In genomic region chr10:61632445-61632844, GRCm38 (mm10) we compare ENCODE assay signal across 26 mouse cellular contexts. TPM values are rescaled to one million over a fixed set of nuclear protein-coding genes. Genes with fewer than 3 reads are reported as not detected.
"Had no signal": no experiment of that assay in that cellular context is flagged by ENCODE, and none has a peak within 500 bp of the region (broad histone marks: within the 10 kb centered on the region; RNA-seq: fewer than 3 reads in every experiment).

No protein-coding gene starts in this region.

- H3K9me3 ChIP-seq: heart, embryonic 13.5 days; heart, embryonic 15.5 days; hindbrain, embryonic 10.5 days; hindbrain, embryonic 12.5 days; intestine, embryonic 15.5 days; limb, embryonic 10.5 days; limb, embryonic 12.5 days; liver, embryonic 13.5 days; liver, embryonic 15.5 days had no signal

- DNase-seq: gastrocnemius, postnatal 10 days; gastrocnemius, postnatal 36 days; heart, adult 2 months; heart, postnatal 14 days; kidney, adult 18-20 months; kidney, adult 8-10 months; kidney, postnatal 10 days; kidney, postnatal 25 days; kidney, postnatal 4 days; liver; liver, embryonic 13.5 days had no signal

- H3K4me3 ChIP-seq: heart, adult 2 months; heart, embryonic 13.5 days; heart, embryonic 15.5 days; hindbrain, embryonic 10.5 days; hindbrain, embryonic 12.5 days; intestine, embryonic 15.5 days; layer of hippocampus, adult 2 months; left cerebral cortex, adult 2 months; limb, embryonic 10.5 days; limb, embryonic 12.5 days; liver, embryonic 13.5 days; liver, embryonic 15.5 days had no signal

- H3K27me3 ChIP-seq: heart, embryonic 13.5 days; heart, embryonic 15.5 days; intestine, embryonic 15.5 days; limb, embryonic 12.5 days had no signal

- H3K27ac ChIP-seq: heart, adult 2 months; heart, embryonic 13.5 days; heart, embryonic 15.5 days; hindbrain, embryonic 10.5 days; hindbrain, embryonic 12.5 days; hindbrain, embryonic 14.5 days; intestine, embryonic 15.5 days; layer of hippocampus, adult 2 months; left cerebral cortex, adult 2 months; limb, embryonic 10.5 days; limb, embryonic 12.5 days; liver, embryonic 13.5 days; liver, embryonic 15.5 days had no signal

- H3K4me1 ChIP-seq: intestine, embryonic 15.5 days; liver, embryonic 13.5 days; liver, embryonic 15.5 days had no signal

- H3K36me3 ChIP-seq: heart, embryonic 13.5 days; heart, embryonic 15.5 days; hindbrain, embryonic 10.5 days; hindbrain, embryonic 12.5 days; intestine, embryonic 15.5 days; limb, embryonic 10.5 days; limb, embryonic 12.5 days; liver, embryonic 13.5 days; liver, embryonic 15.5 days had no signal

- ATAC-seq: hindbrain, embryonic 16.5 days; inflammation-experienced regulatory T-cells, adult 6 months; intestine, embryonic 15.5 days; intestine, postnatal 0 days had no signal

RNA-seq across cellular contexts. Expression of gene Npffr1, which starts 37.2 kb away (rescaled TPM):
- total RNA-seq: gastrocnemius, postnatal 36 days; heart, postnatal 14 days had no signal
- polyA plus RNA-seq: heart, embryonic 15.5 days; inflammation-experienced regulatory T-cells, adult 6 months; limb, embryonic 10.5 days; liver, embryonic 11.5 days; liver, embryonic 15.5 days had no signal
